Mouse (Mus musculus): ENCODE results near the gene Rnf150. TPM values are rescaled to one million over a fixed set of nuclear protein-coding genes. Genes with fewer than 3 reads are reported as not detected.
"Not testable (repeated sequence)": the region's sequence is repeated elsewhere in the genome, so short reads cannot be mapped to it uniquely, and the experiment has no call there.

Rnf150 gene
- polyA plus RNA-seq, 1 experiment = 0.46 TPM

DNA sequence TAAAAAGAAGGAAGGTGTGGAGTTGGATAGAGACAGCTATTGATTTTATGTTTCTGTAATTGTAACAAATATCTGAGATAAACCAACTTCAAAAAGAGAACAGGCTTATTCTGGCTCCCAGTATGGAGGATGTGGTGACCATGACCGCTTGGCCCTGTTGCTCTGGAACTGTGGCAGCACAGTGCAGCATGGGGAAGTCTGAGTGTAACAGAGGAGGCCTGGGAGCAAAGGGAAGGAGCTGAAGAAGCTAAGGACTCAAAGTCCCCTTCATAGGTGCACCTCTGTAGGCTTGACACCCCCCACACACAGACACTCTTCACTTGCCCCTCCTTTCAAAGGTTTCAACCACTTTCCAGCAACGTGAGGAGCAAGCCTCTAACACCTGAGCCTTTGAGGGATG lies 214.2 kb downstream of the Rnf150 start:
- H3K4me1 ChIP-seq (ENCODE audit: control insufficient read depth, insufficient read depth, low read length) = no peaks in the 10 kb centered on the region
- no peaks in the 10 kb centered on the region for H3K9me3 ChIP-seq (replicated peaks; ENCODE audit: control insufficient read depth, insufficient read depth, low read length, poor library complexity, severe bottlenecking)
- H3K36me3 ChIP-seq (ENCODE audit: control insufficient read depth, insufficient read depth, low read length, poor library complexity, severe bottlenecking) = no peaks in the 10 kb centered on the region
- H3K4me3 ChIP-seq (ENCODE audit: low read depth, low read length) = no peak overlapping the region
- H3K9ac ChIP-seq (ENCODE audit: low read depth, poor library complexity, severe bottlenecking) = no peak overlapping the region
- no peak overlapping the region for H3K27ac ChIP-seq (ENCODE audit: insufficient read depth, low read length)
- no peaks in the 10 kb centered on the region; the same call in 1 of the 2 replicates for H3K27me3 ChIP-seq (ENCODE audit: control insufficient read depth, insufficient read depth, low read length, poor library complexity, severe bottlenecking)
- TF ChIP-seq CTCF (IDR thresholded peaks at IDR 0.05; ENCODE audit: low read depth, low read length) (no peak), EP300 (IDR thresholded peaks at IDR 0.05; ENCODE audit: insufficient read depth, low read depth, low read length) (no peak), POLR2A (IDR thresholded peaks at IDR 0.05; ENCODE audit: insufficient read depth, low read length) (no peak)

DNA sequence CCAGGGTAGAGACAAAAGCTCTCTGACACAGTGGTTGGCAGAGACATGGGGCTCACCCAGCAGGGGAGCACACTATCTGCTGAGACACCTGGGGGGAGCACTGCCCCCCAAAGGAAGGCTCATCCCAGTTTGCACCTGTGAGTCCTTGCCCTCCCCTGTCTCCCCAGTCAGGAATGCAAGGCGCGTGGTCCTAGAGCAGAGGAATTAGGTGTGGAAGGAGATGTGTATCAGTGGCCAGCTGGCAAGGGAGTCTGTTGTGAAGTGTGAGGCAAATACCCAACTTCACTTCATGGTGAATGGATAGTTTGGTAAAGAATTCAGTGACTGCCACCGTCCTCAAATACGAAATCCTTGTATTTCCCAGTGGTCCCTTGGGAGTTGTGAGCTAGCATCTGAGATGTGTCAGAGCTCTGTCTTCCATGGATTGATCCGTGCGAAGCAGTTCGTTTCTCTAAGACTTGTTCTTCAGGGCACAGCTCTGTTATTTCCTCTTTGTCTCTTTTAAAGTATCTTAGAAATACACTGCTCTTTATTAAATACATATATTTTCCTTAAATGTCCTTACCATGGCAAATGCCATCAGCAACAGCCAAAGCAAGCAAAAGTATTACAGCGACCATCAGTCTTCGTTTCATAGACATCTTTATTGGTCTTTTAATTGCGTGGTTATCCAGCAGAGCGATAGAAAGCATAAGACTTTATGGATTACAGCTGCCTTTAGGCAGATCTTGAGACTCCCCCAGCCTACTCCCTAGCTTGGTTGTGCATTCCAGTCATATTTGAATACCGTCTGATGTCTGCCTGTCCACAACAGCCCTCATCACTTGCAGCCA lies 215.8 kb downstream of the Rnf150 start:
- Histone ChIP-seq H3K27me3 (ENCODE audit: control insufficient read depth, insufficient read depth, low read length, poor library complexity, severe bottlenecking) (no peaks in the 10 kb centered on the region; the same call in 1 of the 2 replicates), H3K4me3 (ENCODE audit: low read depth, low read length) (no peak overlapping the region), H3K36me3 (ENCODE audit: control insufficient read depth, insufficient read depth, low read length, poor library complexity, severe bottlenecking) (no peaks in the 10 kb centered on the region), H3K27ac (ENCODE audit: insufficient read depth, low read length) (no peak overlapping the region), H3K9me3 (replicated peaks; ENCODE audit: control insufficient read depth, insufficient read depth, low read length, poor library complexity, severe bottlenecking) (no peaks in the 10 kb centered on the region), H3K9ac (ENCODE audit: low read depth, poor library complexity, severe bottlenecking) (no peak overlapping the region), H3K4me1 (ENCODE audit: control insufficient read depth, insufficient read depth, low read length) (no peaks in the 10 kb centered on the region)
- TF ChIP-seq POLR2A (IDR thresholded peaks at IDR 0.05; ENCODE audit: insufficient read depth, low read length) (no peak), EP300 (IDR thresholded peaks at IDR 0.05; ENCODE audit: insufficient read depth, low read depth, low read length) (no peak), CTCF (IDR thresholded peaks at IDR 0.05; ENCODE audit: low read depth, low read length) (no peak)

DNA sequence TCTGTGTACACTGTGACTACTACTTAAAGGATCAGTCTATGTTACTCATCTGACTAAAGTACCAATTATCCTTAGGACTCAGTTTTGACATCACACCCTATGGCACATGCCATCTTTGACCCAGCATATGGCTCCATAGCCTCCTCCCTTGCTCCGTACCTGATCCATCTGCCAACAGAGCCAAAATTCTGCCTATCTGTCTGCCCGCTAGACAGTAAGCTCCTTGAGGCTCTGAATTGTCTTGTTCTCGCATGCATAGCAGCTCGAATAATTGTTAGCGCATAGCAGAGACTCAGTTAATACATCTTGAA lies 216.3 kb downstream of the Rnf150 start:
- Histone ChIP-seq H3K27ac (ENCODE audit: insufficient read depth, low read length) (no peak overlapping the region), H3K4me1 (ENCODE audit: control insufficient read depth, insufficient read depth, low read length) (no peaks in the 10 kb centered on the region), H3K4me3 (ENCODE audit: low read depth, low read length) (no peak overlapping the region), H3K36me3 (ENCODE audit: control insufficient read depth, insufficient read depth, low read length, poor library complexity, severe bottlenecking) (no peaks in the 10 kb centered on the region), H3K9ac (ENCODE audit: low read depth, poor library complexity, severe bottlenecking) (no peak overlapping the region), H3K27me3 (ENCODE audit: control insufficient read depth, insufficient read depth, low read length, poor library complexity, severe bottlenecking) (no peaks in the 10 kb centered on the region; the same call in 1 of the 2 replicates), H3K9me3 (replicated peaks; ENCODE audit: control insufficient read depth, insufficient read depth, low read length, poor library complexity, severe bottlenecking) (no peaks in the 10 kb centered on the region)
- TF ChIP-seq POLR2A (IDR thresholded peaks at IDR 0.05; ENCODE audit: insufficient read depth, low read length) (no peak), CTCF (IDR thresholded peaks at IDR 0.05; ENCODE audit: low read depth, low read length) (no peak), EP300 (IDR thresholded peaks at IDR 0.05; ENCODE audit: insufficient read depth, low read depth, low read length) (no peak)

DNA sequence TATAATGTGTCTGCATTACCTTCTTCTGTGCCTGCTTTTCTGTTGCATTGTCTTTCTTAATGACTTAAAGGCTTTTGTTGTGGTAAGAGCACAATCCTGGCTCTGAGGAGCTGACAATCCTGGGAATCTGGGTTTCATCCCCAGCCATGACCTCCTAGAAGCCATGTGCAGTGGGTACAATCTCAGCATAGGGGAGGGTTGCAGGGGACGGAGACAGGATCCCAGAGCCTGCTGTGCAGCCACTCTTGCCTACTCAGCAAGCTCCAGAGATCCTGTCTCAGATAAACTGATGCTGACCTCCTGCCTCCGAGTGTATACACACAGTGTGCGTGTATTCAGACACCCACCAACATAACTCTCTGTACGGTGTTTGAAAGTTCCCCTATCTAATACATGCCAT lies 218.1 kb downstream of the Rnf150 start:
- Histone ChIP-seq H3K36me3 (ENCODE audit: control insufficient read depth, insufficient read depth, low read length, poor library complexity, severe bottlenecking) (no peaks in the 10 kb centered on the region), H3K27ac (ENCODE audit: insufficient read depth, low read length) (no peak overlapping the region), H3K4me1 (ENCODE audit: control insufficient read depth, insufficient read depth, low read length) (no peaks in the 10 kb centered on the region), H3K9ac (ENCODE audit: low read depth, poor library complexity, severe bottlenecking) (no peak overlapping the region), H3K27me3 (ENCODE audit: control insufficient read depth, insufficient read depth, low read length, poor library complexity, severe bottlenecking) (no peaks in the 10 kb centered on the region; the same call in 1 of the 2 replicates), H3K9me3 (replicated peaks; ENCODE audit: control insufficient read depth, insufficient read depth, low read length, poor library complexity, severe bottlenecking) (no peaks in the 10 kb centered on the region), H3K4me3 (ENCODE audit: low read depth, low read length) (no peak overlapping the region)
- TF ChIP-seq EP300 (IDR thresholded peaks at IDR 0.05; ENCODE audit: insufficient read depth, low read depth, low read length) (no peak), CTCF (IDR thresholded peaks at IDR 0.05; ENCODE audit: low read depth, low read length) (no peak), POLR2A (IDR thresholded peaks at IDR 0.05; ENCODE audit: insufficient read depth, low read length) (no peak)

DNA sequence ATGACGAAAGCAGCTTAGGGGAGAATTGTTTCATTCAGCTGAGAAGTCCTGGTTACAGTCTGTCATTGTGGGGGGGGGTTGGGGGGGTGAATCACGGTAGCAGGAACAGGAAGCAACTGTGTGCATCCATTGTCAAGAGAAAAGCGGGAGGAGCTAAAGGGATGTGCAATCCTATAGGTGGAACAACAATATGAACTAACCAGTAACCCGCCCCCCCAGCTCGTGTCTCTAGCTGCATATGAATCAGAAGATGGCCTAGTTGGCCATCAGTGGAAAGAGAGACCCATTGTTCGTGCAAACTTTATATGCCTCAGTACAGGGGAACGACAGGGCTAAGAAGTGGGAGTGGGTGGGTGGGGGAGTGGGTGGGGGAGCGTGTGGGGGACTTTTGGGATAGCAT lies 218.7 kb downstream of the Rnf150 start:
- not testable (repeated sequence) for H3K4me1 ChIP-seq (ENCODE audit: control insufficient read depth, insufficient read depth, low read length); H3K9me3 ChIP-seq (replicated peaks; ENCODE audit: control insufficient read depth, insufficient read depth, low read length, poor library complexity, severe bottlenecking); H3K27me3 ChIP-seq (ENCODE audit: control insufficient read depth, insufficient read depth, low read length, poor library complexity, severe bottlenecking); H3K36me3 ChIP-seq (ENCODE audit: control insufficient read depth, insufficient read depth, low read length, poor library complexity, severe bottlenecking); H3K4me3 ChIP-seq (ENCODE audit: low read depth, low read length); H3K27ac ChIP-seq (ENCODE audit: insufficient read depth, low read length); H3K9ac ChIP-seq (ENCODE audit: low read depth, poor library complexity, severe bottlenecking)

DNA sequence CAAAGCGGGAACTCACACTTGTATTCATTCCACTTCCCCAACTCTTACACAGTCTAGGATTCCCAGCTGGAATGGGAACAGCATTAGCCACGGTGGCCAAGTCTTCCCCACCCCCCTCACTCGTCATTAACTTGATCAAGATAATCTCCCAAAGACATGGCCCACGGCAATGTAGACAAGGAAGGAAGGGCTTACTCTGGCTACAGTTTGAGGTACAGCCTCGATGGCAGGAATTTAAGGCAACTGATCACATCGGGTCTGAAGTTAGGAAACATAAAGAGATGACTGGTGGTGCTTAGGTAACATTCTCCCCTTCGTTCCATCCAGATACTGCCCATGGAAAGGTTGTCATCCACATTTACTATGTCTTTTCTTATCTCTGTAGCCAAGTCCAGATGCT lies 219.1 kb downstream of the Rnf150 start:
- Histone ChIP-seq H3K4me1 (ENCODE audit: control insufficient read depth, insufficient read depth, low read length) (no peaks in the 10 kb centered on the region), H3K36me3 (ENCODE audit: control insufficient read depth, insufficient read depth, low read length, poor library complexity, severe bottlenecking) (no peaks in the 10 kb centered on the region), H3K27ac (ENCODE audit: insufficient read depth, low read length) (no peak overlapping the region), H3K4me3 (ENCODE audit: low read depth, low read length) (no peak overlapping the region), H3K9me3 (replicated peaks; ENCODE audit: control insufficient read depth, insufficient read depth, low read length, poor library complexity, severe bottlenecking) (no peaks in the 10 kb centered on the region), H3K9ac (ENCODE audit: low read depth, poor library complexity, severe bottlenecking) (no peak overlapping the region), H3K27me3 (ENCODE audit: control insufficient read depth, insufficient read depth, low read length, poor library complexity, severe bottlenecking) (no peaks in the 10 kb centered on the region; the same call in 1 of the 2 replicates)
- TF ChIP-seq POLR2A (IDR thresholded peaks at IDR 0.05; ENCODE audit: insufficient read depth, low read length) (no peak), EP300 (IDR thresholded peaks at IDR 0.05; ENCODE audit: insufficient read depth, low read depth, low read length) (no peak), CTCF (IDR thresholded peaks at IDR 0.05; ENCODE audit: low read depth, low read length) (no peak)

Data from ES-Bruce4 (cell line).